Mouse (Mus musculus): ENCODE data around the gene Shisa7.

DNA sequence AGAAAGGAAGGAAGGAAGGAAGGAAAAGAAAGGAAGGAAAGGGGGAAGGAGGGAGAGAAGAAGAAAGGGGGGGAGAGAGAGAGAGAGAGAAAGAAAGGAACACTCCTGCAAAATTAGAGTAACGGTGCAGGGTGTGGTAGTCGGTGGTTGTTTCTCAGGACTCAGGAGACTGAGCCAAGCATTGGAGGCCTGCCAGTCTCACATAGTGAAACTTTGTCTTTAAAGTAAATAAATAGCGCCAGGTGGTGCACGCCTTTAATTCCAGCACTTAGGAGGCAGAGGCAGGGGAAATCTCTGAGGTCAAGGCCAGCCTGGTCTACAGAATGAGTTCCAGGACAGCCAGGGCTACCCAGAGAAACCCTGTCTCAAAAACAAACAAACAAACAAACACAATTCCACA is 42.2 kb upstream of the Shisa7 start:
- TF ChIP-seq CTCF (IDR thresholded peaks at IDR 0.05; ENCODE audit: borderline replicate concordance, control insufficient read depth, extremely low read depth, insufficient read depth, low read length, poor library complexity): no peak
- TF ChIP-seq POLR2A (IDR thresholded peaks at IDR 0.05; ENCODE audit: control insufficient read depth, extremely low read depth, insufficient read depth, low read length, poor library complexity): no peak
